Mouse (Mus musculus) E14TG2a.4 (cell line): ENCODE measurements around the gene Cd302.
A peak's percentile ranks its signal among the peaks of the same experiment; 100 is the strongest.

Experiments used
- H3K27me3 ChIP-seq: 2 replicates; pipeline ENCODE4 v1.6.1; 2014; ENCODE audit warnings: low read length, control low read depth; ENCODE audit not compliant: insufficient read depth
- H3K36me3 ChIP-seq: 2 replicates; pipeline ENCODE4 v1.6.1; 2014; ENCODE audit warnings: low read length, control low read depth; ENCODE audit not compliant: insufficient read depth
- H3K4me1 ChIP-seq: replicated peaks from 2 replicates; pipeline ENCODE4 v1.6.1; 2014; ENCODE audit warnings: low read depth, low read length, control low read depth
- H3K4me3 ChIP-seq: replicated peaks from 2 replicates; pipeline ENCODE4 v1.5.1; 2014; ENCODE audit warnings: mild to moderate bottlenecking, low read length
- H3K9me3 ChIP-seq: 2 replicates; pipeline ENCODE4 v1.6.1; 2014; ENCODE audit warnings: low read length, control low read depth
- CTCF ChIP-seq: conservative IDR thresholded peaks from 2 replicates; pipeline ENCODE4 v1.5.1; 2014; ENCODE audit warnings: low read length
- NANOG ChIP-seq: IDR thresholded peaks from 2 replicates; pipeline ENCODE4 v1.6.1; 2014; ENCODE audit warnings: borderline replicate concordance, low read length, mixed read lengths
- POU5F1 ChIP-seq: IDR thresholded peaks from 2 replicates; pipeline ENCODE4 v1.6.1; 2014; ENCODE audit warnings: low read length, borderline replicate concordance

The Cd302 gene

DNA sequence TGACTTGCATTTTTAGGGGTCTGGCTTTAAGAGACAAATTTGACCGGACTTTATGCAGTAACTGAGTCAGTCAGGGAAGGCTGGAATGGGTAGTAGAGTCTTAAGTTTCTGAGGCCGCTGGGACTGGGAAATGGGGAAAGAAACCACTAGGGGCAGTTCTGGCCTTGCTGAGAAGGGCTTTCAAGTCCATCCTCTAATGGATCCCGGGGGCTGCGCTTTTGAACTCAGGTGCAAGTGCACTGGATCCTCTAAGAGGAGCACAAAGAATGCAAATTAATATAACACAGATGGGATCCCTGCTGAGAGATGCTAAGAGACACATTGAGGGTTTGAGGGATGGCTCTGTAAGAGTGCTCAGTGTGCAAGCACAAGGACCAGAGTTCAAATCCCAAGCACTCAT lies 7.1 kb upstream of the Cd302 start:
- no peaks in the 10 kb centered on the region for H3K9me3 ChIP-seq
- no peaks in the 10 kb centered on the region for H3K27me3 ChIP-seq
- no peaks in the 10 kb centered on the region for H3K4me1 ChIP-seq
- H3K4me3 ChIP-seq: no peak overlapping the region
- TF ChIP-seq CTCF: no peak; the same call in 1 of the 2 replicates
- TF ChIP-seq NANOG: no peak
- TF ChIP-seq POU5F1: no peak
- peaks cover 6% of the 10 kb centered on the region for H3K36me3 ChIP-seq

GRCm38 (mm10) chr2:60289451-60289850 lies 5.2 kb upstream of the Cd302 start:
- Histone ChIP-seq H3K27me3 (peaks cover 17% of the 10 kb centered on the region), H3K36me3 (peaks cover 6% of the 10 kb centered on the region), H3K4me3 (no peak overlapping the region), H3K9me3 (peaks cover 7% of the 10 kb centered on the region), H3K4me1 (peaks cover 1% of the 10 kb centered on the region; the same call in 1 of the 2 replicates)
- TF ChIP-seq CTCF: no peak
- TF ChIP-seq NANOG: no peak
- TF ChIP-seq POU5F1: no peak

GRCm38 (mm10) chr2:60288606-60289005 lies 4.3 kb upstream of the Cd302 start:
- Histone ChIP-seq H3K9me3 (peaks cover 7% of the 10 kb centered on the region), H3K4me3 (no peak overlapping the region), H3K4me1 (peaks cover 7% of the 10 kb centered on the region), H3K27me3 (peaks cover 26% of the 10 kb centered on the region), H3K36me3 (peaks cover 5% of the 10 kb centered on the region)
- TF ChIP-seq NANOG: no peak
- no peak for TF ChIP-seq CTCF
- TF ChIP-seq POU5F1: no peak

- peaks cover 47% of the 10 kb centered on the region for H3K27me3 ChIP-seq
- no peak overlapping the region for H3K4me3 ChIP-seq
- TF ChIP-seq POU5F1: no peak
- no peak for TF ChIP-seq NANOG
- no peak for TF ChIP-seq CTCF
- H3K36me3 ChIP-seq: no peaks in the 10 kb centered on the region
- H3K4me1 ChIP-seq: peaks cover 17% of the 10 kb centered on the region
- H3K9me3 ChIP-seq: peaks cover 7% of the 10 kb centered on the region
Measured at GRCm38 (mm10) chr2:60285107-60285617, 874 bp upstream of the Cd302 start.

DNA sequence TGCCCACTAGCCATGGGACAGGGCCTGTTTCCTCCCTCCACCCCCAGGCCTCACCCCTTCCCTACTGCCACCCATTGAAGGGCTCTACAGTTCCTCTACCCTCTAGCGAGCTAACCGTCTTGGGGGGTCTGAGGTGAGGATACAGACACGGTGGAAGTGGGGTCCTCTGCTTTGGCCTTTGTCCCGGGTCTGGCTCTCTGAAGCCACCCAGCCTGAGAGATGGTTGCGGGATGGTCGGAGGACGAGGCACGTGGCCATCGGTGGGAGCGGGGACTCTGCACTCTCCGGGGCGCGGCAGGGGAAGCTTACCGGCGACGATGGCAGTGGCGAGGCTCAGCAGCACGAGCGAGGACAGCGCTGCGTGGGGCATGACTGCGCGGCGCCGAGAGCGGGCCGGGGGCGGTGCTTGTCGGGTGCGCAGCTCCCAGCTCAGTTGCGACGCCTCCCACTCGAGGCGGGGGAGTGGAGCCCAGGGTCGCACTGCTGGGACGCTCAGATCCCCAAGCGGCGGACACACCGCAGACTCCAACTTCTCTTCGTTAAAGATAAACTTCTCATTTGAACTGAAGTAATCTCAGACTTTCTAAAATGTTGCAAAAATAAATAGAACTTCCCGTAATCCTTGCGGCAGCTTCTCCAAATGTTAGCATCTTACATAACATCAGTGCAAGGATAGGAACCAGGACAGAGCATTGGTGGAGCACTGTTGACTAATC lies 379 bp downstream of the Cd302 start:
- H3K27me3 ChIP-seq: peaks cover 47% of the 10 kb centered on the region
- no peaks in the 10 kb centered on the region for H3K36me3 ChIP-seq
- peaks cover 7% of the 10 kb centered on the region for H3K9me3 ChIP-seq
- TF ChIP-seq POU5F1 (no peak), NANOG (no peak), CTCF (no peak)
- peaks cover 17% of the 10 kb centered on the region for H3K4me1 ChIP-seq
- H3K4me3 ChIP-seq: peak overlapping the region; percentile 80

DNA sequence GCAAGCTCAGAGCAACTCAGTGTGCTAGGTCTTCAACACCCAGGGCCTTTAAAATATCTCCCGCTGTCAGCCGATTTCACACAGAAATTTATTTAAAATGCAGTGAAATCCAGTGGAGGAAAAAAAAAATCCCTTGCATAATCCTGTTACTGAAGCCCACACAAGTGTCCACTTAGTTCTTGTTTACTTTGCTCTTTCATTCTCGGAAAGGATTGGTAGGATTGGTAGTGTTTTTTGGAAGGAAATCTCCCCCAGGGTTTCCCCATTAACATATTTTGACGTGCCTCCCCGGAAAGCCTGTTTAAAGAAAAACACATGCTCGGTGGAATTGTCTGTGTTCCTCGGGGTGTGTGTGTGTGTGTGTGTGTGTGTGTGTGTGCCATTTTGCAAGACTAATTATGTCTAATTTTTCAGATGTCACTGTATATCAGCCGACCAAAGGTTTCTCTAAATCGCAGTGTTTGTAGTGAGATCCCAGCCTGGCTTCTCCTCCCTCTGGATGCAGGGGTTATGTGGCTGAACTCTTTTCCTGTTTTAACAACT lies 1.0 kb downstream of the Cd302 start:
- no peak for TF ChIP-seq NANOG
- no peak for TF ChIP-seq POU5F1
- H3K9me3 ChIP-seq: peaks cover 7% of the 10 kb centered on the region
- H3K4me3 ChIP-seq: peak overlapping the region; percentile 80
- peaks cover 49% of the 10 kb centered on the region for H3K27me3 ChIP-seq
- H3K36me3 ChIP-seq: no peaks in the 10 kb centered on the region
- H3K4me1 ChIP-seq: peaks cover 17% of the 10 kb centered on the region

DNA sequence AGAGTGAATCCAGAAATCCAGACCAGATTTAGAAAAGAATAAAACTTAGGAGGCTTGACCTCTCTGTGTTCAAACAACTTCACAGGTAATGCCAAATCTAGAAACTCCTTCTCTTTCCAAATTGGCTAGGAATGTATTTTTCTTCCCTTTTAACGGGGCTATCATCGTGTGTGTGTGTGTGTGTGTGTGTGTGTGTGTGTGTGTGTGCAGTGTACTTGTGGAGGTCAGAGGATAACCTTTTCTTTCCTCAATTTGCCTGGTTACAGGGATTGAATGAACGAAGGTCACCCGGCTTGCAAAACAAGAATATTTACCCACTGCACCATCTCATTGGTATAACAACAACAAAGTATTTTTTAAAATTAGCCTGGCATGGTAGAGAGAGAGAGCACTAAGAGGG lies 1.7 kb downstream of the Cd302 start:
- TF ChIP-seq NANOG (no peak), CTCF (no peak), POU5F1 (no peak)
- Histone ChIP-seq H3K4me3 (no peak overlapping the region), H3K9me3 (peaks cover 7% of the 10 kb centered on the region), H3K4me1 (peaks cover 17% of the 10 kb centered on the region), H3K27me3 (peaks cover 50% of the 10 kb centered on the region), H3K36me3 (no peaks in the 10 kb centered on the region)

DNA sequence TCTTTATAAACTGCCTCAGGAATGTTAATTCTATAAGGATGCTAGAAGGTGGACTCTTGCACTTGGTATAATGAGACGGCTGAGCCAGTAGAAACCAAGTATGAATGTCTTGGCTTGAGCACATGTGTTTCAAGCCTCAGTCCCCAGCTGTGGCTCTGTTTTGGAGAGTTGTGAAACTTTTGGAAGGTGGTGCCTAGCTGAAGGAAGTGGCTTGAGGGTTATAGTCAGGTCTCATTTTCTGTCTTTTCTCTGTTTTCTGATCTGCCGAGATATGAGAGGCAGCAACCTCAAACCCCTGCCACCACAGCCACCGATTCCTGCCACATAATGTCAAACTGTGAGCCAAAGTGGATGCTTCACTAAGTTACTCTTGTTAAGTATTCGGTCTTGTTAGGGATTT lies 5.7 kb downstream of the Cd302 start:
- Histone ChIP-seq H3K4me3 (no peak overlapping the region), H3K27me3 (peaks cover 25% of the 10 kb centered on the region), H3K9me3 (0 out of 2 replicates have a peak, but pooled peaks cover under 1% of the 10 kb centered on the region), H3K4me1 (peaks cover 9% of the 10 kb centered on the region), H3K36me3 (no peaks in the 10 kb centered on the region)
- TF ChIP-seq CTCF: no peak
- no peak for TF ChIP-seq POU5F1
- no peak for TF ChIP-seq NANOG
